Mouse (Mus musculus) olfactory bulb, adult 2 months (tissue): Measurements from ENCODE around the gene Klhl29.

Source experiments
- CTCF ChIP-seq: fragments of 200-500 bp; IDR thresholded peaks from 2 replicates; pipeline ENCODE4 v1.5.1; 2012; ENCODE audit warnings: low read depth, mild to moderate bottlenecking, low read length, moderate library complexity; ENCODE audit not compliant: insufficient read depth
- POLR2A ChIP-seq: fragments of 200-500 bp; IDR thresholded peaks from 2 replicates; pipeline ENCODE4 v1.6.1; 2012; ENCODE audit warnings: mild to moderate bottlenecking, low read depth, low read length, moderate library complexity; ENCODE audit not compliant: insufficient read depth

DNA sequence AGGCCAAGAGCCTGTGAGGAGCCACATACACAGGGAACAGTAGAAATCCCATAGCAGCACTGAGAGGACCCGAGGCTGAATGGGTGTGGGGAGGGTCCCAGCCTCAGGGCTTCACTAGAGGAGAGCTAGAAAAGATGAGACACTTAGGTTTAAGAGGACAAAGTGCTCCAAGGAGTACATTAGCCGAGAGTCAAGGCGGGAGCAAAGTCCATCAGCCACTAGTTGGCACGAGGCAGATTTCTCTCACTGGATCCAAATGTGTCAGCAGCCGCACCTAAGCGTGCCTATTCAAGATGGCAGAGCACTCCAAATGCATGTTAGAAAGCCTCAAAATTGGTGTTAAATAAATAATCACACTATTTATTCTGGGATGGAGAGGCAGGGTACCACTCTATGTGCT lies 90.5 kb downstream of the Klhl29 start:
- TF ChIP-seq CTCF (no peak), POLR2A (no peak)
